Mouse (Mus musculus) T-helper 1 cell (primary cell): ENCODE measurements around the gene Usp1.
"Not testable (repeated sequence)": the region's sequence is repeated elsewhere in the genome, so short reads cannot be mapped to it uniquely, and the experiment has no call there.

ENCODE experiments used
- in situ Hi-C: fragments of 300-600 bp; cut with MboI, MseI; formaldehyde crosslinking; loops from one replicate; pipeline ENCODE4 v1.15.1; 2025; ENCODE audit warnings: high pct_unique_total_duplicates

The Usp1 gene

GRCm38 (mm10) chr4:98923568-98924070 lies at the start of gene Usp1:
TSS of gene Usp1 (plus strand) at chr4:98923810.
- in situ Hi-C loops = no loop called here

GRCm38 (mm10) chr4:98882706-98883105 lies 40.9 kb upstream of the Usp1 start:
- in situ Hi-C loops = loop anchor here (10.0 kb wide), 1 partner anchor 168 kb away; no protein-coding TSS in a partner anchor

GRCm38 (mm10) chr4:98886377-98886776 lies 37.2 kb upstream of the Usp1 start:
- in situ Hi-C loops = loop anchor here (10.0 kb wide), 1 partner anchor 172 kb away; no protein-coding TSS in a partner anchor

DNA sequence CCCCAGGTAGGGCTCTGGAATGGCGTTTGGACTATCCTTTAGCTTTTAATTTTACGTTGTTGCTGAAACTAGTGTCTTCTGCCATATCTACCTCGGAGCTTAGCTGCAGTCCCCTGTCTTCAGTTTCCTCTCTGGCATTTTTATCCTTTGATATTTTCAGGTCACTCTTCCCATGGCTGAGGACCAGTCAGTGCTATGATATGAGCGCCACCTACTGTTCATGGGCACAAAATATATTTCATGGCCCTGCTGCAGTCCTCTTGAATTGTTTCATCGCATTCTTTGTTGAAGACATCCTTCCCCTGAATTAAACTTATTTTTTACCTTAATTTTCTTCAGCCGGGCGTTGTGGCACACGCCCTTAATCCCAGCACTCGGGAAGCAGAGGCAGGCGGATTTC lies 36.5 kb upstream of the Usp1 start:
- in situ Hi-C loops = loop anchor here (10.0 kb wide), 1 partner anchor 172 kb away; no protein-coding TSS in a partner anchor

DNA sequence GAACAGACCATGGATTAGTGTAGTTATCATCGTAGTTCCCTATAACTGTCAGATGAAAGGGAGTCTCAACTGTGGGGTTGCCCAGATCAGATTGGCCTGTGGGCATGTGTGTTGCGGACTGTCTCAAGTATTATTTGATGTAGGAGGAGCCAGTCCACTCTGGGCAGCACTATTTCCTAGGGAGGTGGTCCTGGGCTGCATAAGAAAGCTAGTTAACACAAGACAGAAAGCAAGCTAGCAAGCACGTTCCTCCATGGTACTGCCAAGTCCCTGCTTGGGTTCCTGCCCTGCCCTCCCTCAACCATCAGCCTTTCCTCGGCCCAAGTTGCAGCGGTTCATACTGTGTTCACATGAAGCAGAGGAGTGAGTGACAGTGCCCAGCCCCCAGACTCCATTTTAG lies 13.4 kb upstream of the Usp1 start:
- in situ Hi-C loops = no loop called here

DNA sequence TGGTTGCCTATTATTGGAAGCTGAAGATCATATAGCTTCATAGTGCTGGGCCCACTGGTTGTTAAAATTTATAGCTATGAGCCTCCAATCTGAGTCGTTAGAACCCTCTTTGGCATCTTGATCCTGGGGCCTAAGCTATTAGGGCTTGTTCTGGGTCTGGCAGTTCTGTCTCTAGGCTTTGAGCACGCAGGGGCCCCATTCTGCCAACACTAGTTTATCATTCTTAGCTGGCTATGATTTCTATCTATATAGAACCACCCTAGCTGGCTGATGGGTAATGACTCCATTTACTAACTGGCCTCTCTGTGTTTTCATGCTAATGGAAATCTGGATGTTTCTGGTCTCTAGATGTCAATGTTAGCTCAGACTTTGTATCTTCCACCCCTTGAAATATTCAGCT lies 5.9 kb upstream of the Usp1 start:
- in situ Hi-C loops = no loop called here

GRCm38 (mm10) chr4:98918204-98918603 lies 5.4 kb upstream of the Usp1 start:
- in situ Hi-C loops = no loop called here

DNA sequence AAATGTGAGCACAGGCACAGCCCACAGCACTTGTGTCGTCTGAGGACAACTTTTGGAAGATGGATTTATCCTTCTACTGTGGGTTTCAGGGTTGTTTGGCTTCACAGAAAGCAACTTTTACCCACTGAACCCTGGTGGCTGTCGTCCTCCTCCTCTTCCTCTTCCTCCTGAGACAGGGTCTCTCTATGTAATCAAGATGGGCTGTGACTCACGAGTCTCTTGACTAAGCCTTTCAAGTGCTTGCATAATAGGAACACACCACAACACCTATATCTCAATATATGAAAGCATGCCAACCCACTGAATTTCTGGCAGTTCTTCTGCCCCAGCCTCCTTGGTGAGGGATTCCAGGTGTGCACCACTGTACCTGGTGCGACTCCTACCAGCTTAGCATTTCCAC lies 2.7 kb upstream of the Usp1 start:
- in situ Hi-C loops = no loop called here

GRCm38 (mm10) chr4:98922061-98922642 lies 1.5 kb upstream of the Usp1 start:
- in situ Hi-C loops = no loop called here

- in situ Hi-C loops = no loop called here
Observed at GRCm38 (mm10) chr4:98922643-98923567, 705 bp upstream of the Usp1 start.

- in situ Hi-C loops = no loop called here
Observed at GRCm38 (mm10) chr4:98924071-98924905, 678 bp downstream of the Usp1 start.

DNA sequence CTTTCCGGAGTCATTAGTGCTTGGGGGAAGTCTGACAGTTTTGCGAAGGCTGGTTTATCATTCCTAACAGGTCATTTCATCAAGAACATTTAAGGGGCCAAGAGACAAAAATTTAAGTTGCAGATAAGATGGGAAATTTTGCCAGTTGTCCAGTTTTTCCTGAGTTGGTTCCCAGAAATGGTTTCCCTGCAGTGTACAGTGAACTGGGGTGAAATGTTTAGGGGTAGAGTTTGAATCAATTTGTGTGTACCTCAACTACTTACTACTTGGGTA lies 1.2 kb downstream of the Usp1 start:
- in situ Hi-C loops = no loop called here

DNA sequence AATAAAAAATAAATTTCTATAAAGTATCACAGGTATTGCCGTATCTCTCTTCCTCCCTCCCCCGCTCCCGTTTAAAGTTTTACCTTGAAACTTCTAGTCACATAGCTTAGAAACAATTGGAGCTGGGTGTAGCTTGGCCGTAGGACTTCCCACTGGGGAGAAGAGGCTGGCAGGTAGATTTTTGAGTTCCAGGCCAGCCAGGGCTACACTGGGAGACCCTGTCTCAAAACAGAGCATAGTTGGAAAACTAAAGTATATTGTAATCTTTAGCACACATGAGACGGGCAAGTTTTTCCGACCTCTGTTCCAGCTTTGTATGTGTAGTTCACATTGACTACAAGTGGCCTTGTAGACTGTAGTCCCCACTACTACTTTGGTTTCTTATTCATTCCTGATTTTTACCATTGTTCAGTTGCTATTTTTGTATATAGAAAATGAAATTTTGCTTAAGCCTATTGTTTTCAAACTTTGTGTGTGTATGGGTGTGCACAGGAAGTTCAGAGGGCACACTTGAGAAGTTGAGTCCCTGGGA lies 1.7 kb downstream of the Usp1 start:
- in situ Hi-C loops = no loop called here

- in situ Hi-C loops = no loop called here
Observed at GRCm38 (mm10) chr4:98936036-98936435, 12.4 kb downstream of the Usp1 start.

GRCm38 (mm10) chr4:98938210-98938609 lies 14.6 kb downstream of the Usp1 start:
- in situ Hi-C loops = not testable (repeated sequence)

DNA sequence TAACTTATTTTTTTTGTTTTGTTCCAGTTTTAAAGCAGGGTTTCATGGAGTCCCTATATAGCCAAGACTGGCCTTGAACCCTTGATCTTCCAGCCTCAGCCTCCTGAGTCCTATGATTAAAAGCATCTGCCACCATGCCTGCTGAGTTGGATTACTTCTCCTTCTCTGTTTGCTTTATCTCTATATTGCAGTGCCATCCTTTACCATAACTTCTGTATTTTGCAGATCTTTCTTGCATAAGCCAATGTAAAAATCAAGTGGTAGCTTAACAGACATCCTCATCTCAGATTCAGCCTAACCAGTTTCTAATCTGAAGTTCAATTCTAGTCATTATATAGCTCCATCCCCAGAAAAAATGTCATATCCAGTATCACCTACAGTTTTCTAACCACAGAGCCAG lies 27.0 kb downstream of the Usp1 start:
- in situ Hi-C loops = no loop called here

GRCm38 (mm10) chr4:98955986-98956385 lies 32.4 kb downstream of the Usp1 start:
- in situ Hi-C loops = no loop called here

DNA sequence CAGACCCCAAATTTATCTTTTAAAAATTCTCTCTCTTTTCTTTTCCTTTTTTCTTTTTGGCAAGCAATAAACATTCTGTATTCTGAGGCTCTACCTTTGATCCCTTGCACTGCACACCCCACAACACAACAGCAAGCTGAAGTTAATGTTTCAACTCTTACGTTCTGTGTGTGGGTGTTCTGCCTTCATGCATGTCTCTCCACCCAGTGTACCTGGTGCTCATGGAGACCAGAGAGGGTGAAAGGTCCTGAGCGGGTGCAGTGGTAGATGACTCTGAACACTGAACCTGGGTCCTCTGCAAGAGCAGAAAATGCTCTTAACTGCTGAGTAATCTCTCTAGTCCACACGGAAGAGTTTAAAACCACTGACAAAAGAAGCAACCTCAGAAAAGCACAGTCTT lies 36.6 kb downstream of the Usp1 start:
- in situ Hi-C loops = loop anchor here (10.0 kb wide), 1 partner anchor 215 kb away; no protein-coding TSS in a partner anchor

- in situ Hi-C loops = loop anchor here (10.0 kb wide), 1 partner anchor 205 kb away; no protein-coding TSS in a partner anchor
Observed at GRCm38 (mm10) chr4:98969946-98970345, 46.3 kb downstream of the Usp1 start.

DNA sequence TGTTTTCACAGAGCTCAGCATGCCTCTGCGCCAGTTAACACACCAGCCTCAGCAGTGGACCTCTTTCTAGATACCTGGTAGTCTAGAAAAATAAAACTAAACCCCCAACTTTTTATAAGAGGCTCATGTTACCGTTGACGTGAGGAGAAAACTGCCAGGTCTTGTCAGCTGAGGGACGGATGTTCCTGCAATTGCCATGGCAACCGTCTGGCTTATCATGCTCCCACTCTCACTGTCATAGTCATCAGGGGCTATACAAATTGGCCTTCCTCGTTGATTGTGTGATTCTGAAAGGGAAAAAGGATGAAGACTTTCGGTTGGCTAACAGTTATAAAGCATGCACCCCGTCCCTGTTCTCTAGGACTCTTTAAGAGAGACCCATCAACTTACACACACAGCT lies 52.1 kb downstream of the Usp1 start:
- in situ Hi-C loops = no loop called here

DNA sequence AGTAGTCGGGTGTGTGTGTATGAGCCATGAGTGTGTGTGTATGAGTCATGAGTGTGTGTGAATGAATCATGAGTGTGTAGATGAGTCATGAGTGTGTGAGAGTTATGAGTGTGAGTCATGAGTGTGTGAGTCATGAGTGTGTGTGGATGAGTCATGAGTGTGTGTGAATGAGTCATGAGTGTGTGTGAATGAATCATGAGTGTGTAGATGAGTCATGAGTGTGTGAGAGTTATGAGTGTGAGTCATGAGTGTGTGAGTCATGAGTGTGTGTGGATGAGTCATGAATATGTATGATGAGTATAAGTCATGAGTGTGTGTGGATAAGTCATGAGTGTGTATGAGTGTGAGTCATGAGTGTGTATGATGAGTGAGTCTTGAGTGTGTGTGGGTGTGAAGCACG lies 54.7 kb downstream of the Usp1 start:
- in situ Hi-C loops = not testable (repeated sequence)

DNA sequence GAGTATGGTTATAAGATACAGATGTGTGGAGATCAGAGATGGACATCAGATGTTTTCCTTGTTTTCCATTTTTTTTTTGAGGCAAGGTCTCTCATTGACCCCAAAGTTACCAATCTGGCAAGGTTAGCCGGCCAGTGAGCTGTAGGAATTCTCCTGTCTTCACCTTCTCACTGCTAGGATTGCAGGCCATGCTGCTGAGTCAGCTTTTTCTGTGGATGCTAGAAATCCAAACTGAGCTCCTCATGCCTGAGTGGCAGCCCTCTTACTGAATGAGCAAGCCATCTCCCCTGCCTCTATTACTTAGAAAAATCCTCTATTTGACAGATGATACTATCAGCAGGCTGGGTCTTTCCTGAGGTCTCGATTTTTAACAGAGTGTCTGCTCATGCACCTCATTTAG lies 55.1 kb downstream of the Usp1 start:
- in situ Hi-C loops = no loop called here
